Mouse (Mus musculus) erythroid progenitor cell, adult 5-6 weeks (primary cell): Measurements from ENCODE around the gene Kdm4c. TPM values are rescaled to one million over a fixed set of nuclear protein-coding genes. Genes with fewer than 3 reads are reported as not detected.
"Not testable (repeated sequence)": the region's sequence is repeated elsewhere in the genome, so short reads cannot be mapped to it uniquely, and the experiment has no call there.

Source experiments
- ATAC-seq: replicated peaks from 2 replicates; pipeline ENCODE4 v1.8.0; 2016; ENCODE audit warnings: moderate number of reproducible peaks, mild to moderate bottlenecking, moderate TSS enrichment, inconsistent platforms; ENCODE audit not compliant: poor library complexity, low FRiP score, severe bottlenecking
- total RNA-seq, 2 experiments: library from RNA; stranded (forward) in 1 of 2; stranded (reverse) in 1 of 2; fragments of 150-400 nt in 1 of 2; fragments of 186-747, 209-891 nt in 1 of 2; gene quantifications; 2 replicates each; pipeline versions ENCODE4 v1.2.3 to v1.2.4; 2015 to 2017; ENCODE audit warnings: low replicate concordance in 2 of 2

Gene Kdm4c
- total RNA-seq, 2 experiments from 2014 or later: 18.9 to 20.1 TPM

- ATAC-seq: no peak
Measured at GRCm38 (mm10) chr4:74305315-74306105, 63.2 kb downstream of the Kdm4c start.

GRCm38 (mm10) chr4:74311135-74311534, 68.8 kb downstream of the Kdm4c start:
- no peak for ATAC-seq

- no peak for ATAC-seq
Measured at GRCm38 (mm10) chr4:74312858-74313257, 70.6 kb downstream of the Kdm4c start.

- no peak for ATAC-seq
Measured at GRCm38 (mm10) chr4:74315388-74315787, 73.1 kb downstream of the Kdm4c start.

- ATAC-seq: no peak
Measured at GRCm38 (mm10) chr4:74319313-74319712, 77.0 kb downstream of the Kdm4c start.

- ATAC-seq: no peak
Measured at GRCm38 (mm10) chr4:74357479-74357878, 115.2 kb downstream of the Kdm4c start.

GRCm38 (mm10) chr4:74360274-74360673, 118.0 kb downstream of the Kdm4c start:
- ATAC-seq: no peak

- no peak for ATAC-seq
Measured at GRCm38 (mm10) chr4:74386583-74386982, 144.3 kb downstream of the Kdm4c start.

- no peak for ATAC-seq
Measured at GRCm38 (mm10) chr4:74393162-74393561, 150.9 kb downstream of the Kdm4c start.

GRCm38 (mm10) chr4:74396562-74396961, 154.3 kb downstream of the Kdm4c start:
- ATAC-seq: no peak

- ATAC-seq: not testable (repeated sequence)
Measured at GRCm38 (mm10) chr4:74401617-74402313, 159.5 kb downstream of the Kdm4c start.

GRCm38 (mm10) chr4:74408731-74409130, 166.4 kb downstream of the Kdm4c start:
- no peak for ATAC-seq

GRCm38 (mm10) chr4:74419794-74420193, 177.5 kb downstream of the Kdm4c start:
- no peak for ATAC-seq

Other genes starting within 250 kb of the Kdm4c start
- not detected in 2 replicates for gene Frmd3, start 229.1 kb upstream of the Kdm4c start, total RNA-seq (2015; ENCODE audit: low replicate concordance)
- gene Frmd3, start 229.1 kb upstream of the Kdm4c start, total RNA-seq (2017; ENCODE audit: low replicate concordance): not detected in 2 replicates